Mouse (Mus musculus): ENCODE data around the gene Lyplal1.

The Lyplal1 gene

GRCm38 (mm10) chr1:186116701-186117488, at the start of gene Lyplal1:
Gene Lyplal1, minus strand, starts transcription at chr1:186117310.
- peak; percentile 3 for DNase-seq (ENCODE audit: extremely low read depth, low read depth, low spot score)

- DNase-seq (ENCODE audit: extremely low read depth, low read depth, low spot score): no peak
Measured at GRCm38 (mm10) chr1:186163616-186164015, 46.5 kb upstream of the Lyplal1 start.

GRCm38 (mm10) chr1:186163206-186163605, 46.1 kb upstream of the Lyplal1 start:
- DNase-seq (ENCODE audit: extremely low read depth, low read depth, low spot score): no peak

GRCm38 (mm10) chr1:186150376-186150775, 33.3 kb upstream of the Lyplal1 start:
- no peak for DNase-seq (ENCODE audit: extremely low read depth, low read depth, low spot score)

- DNase-seq (ENCODE audit: extremely low read depth, low read depth, low spot score): no peak
Measured at GRCm38 (mm10) chr1:186145444-186145843, 28.3 kb upstream of the Lyplal1 start.

GRCm38 (mm10) chr1:186140191-186140590, 23.1 kb upstream of the Lyplal1 start:
- DNase-seq (ENCODE audit: extremely low read depth, low read depth, low spot score): no peak

- no peak for DNase-seq (ENCODE audit: extremely low read depth, low read depth, low spot score)
Measured at GRCm38 (mm10) chr1:186137873-186138272, 20.8 kb upstream of the Lyplal1 start.

GRCm38 (mm10) chr1:186136636-186137380, 19.7 kb upstream of the Lyplal1 start:
- DNase-seq (ENCODE audit: extremely low read depth, low read depth, low spot score): no peak

GRCm38 (mm10) chr1:186131465-186131864, 14.4 kb upstream of the Lyplal1 start:
- DNase-seq (ENCODE audit: extremely low read depth, low read depth, low spot score): no peak

GRCm38 (mm10) chr1:186128940-186129339, 11.8 kb upstream of the Lyplal1 start:
- DNase-seq (ENCODE audit: extremely low read depth, low read depth, low spot score): no peak

- no peak for DNase-seq (ENCODE audit: extremely low read depth, low read depth, low spot score)
Measured at GRCm38 (mm10) chr1:186126313-186126862, 9.3 kb upstream of the Lyplal1 start.

GRCm38 (mm10) chr1:186123690-186124089, 6.6 kb upstream of the Lyplal1 start:
- DNase-seq (ENCODE audit: extremely low read depth, low read depth, low spot score): no peak

GRCm38 (mm10) chr1:186119856-186120255, 2.7 kb upstream of the Lyplal1 start:
- DNase-seq (ENCODE audit: extremely low read depth, low read depth, low spot score): no peak

GRCm38 (mm10) chr1:186116086-186116600, 967 bp downstream of the Lyplal1 start:
- no peak for DNase-seq (ENCODE audit: extremely low read depth, low read depth, low spot score)

- DNase-seq (ENCODE audit: extremely low read depth, low read depth, low spot score): no peak
Measured at GRCm38 (mm10) chr1:186102313-186102712, 14.8 kb downstream of the Lyplal1 start.

- no peak for DNase-seq (ENCODE audit: extremely low read depth, low read depth, low spot score)
Measured at GRCm38 (mm10) chr1:186066266-186066897, 50.7 kb downstream of the Lyplal1 start.

GRCm38 (mm10) chr1:186060041-186060440, 57.1 kb downstream of the Lyplal1 start:
- no peak for DNase-seq (ENCODE audit: extremely low read depth, low read depth, low spot score)

GRCm38 (mm10) chr1:186054227-186054626, 62.9 kb downstream of the Lyplal1 start:
- no peak for DNase-seq (ENCODE audit: extremely low read depth, low read depth, low spot score)

- no peak for DNase-seq (ENCODE audit: extremely low read depth, low read depth, low spot score)
Measured at GRCm38 (mm10) chr1:186053280-186054043, 63.6 kb downstream of the Lyplal1 start.

GRCm38 (mm10) chr1:186043709-186044452, 73.2 kb downstream of the Lyplal1 start:
- DNase-seq (ENCODE audit: extremely low read depth, low read depth, low spot score): no peak
